Mouse (Mus musculus) testis, postnatal 14 days (tissue): ENCODE results near the gene Tmem143.
"Not testable (repeated sequence)": the region's sequence is repeated elsewhere in the genome, so short reads cannot be mapped to it uniquely, and the experiment has no call there.

Experiments used
- DNase-seq: peaks from one replicate; pipeline ENCODE4 v3.0.0; 2021; ENCODE audit warnings: low spot score

Gene Tmem143

GRCm38 (mm10) chr7:45922928-45923761 lies 26.4 kb downstream of the Tmem143 start:
- DNase-seq, result peak; percentile 93

GRCm38 (mm10) chr7:45923762-45924428 lies 27.2 kb downstream of the Tmem143 start, which contains the start of gene Ccdc114:
Gene Ccdc114, plus strand, starts transcription at chr7:45924072.
- peak; percentile 85 for DNase-seq

- no peak for DNase-seq
These were observed 27.7 kb downstream of the Tmem143 start for GRCm38 (mm10) chr7:45924429-45924816.

GRCm38 (mm10) chr7:45928626-45929295 lies 32.0 kb downstream of the Tmem143 start:
- DNase-seq, result no peak

- no peak for DNase-seq
These were observed 32.9 kb downstream of the Tmem143 start for GRCm38 (mm10) chr7:45929688-45930087.

GRCm38 (mm10) chr7:45933766-45934165 lies 37.0 kb downstream of the Tmem143 start:
- not testable (repeated sequence) for DNase-seq

- no peak for DNase-seq
These were observed 38.4 kb downstream of the Tmem143 start for GRCm38 (mm10) chr7:45935114-45935513.

- no peak for DNase-seq
These were observed 43.1 kb downstream of the Tmem143 start for GRCm38 (mm10) chr7:45939836-45940235.

- no peak for DNase-seq
These were observed 45.2 kb downstream of the Tmem143 start for GRCm38 (mm10) chr7:45941986-45942385.

GRCm38 (mm10) chr7:45943280-45943679 lies 46.5 kb downstream of the Tmem143 start:
- DNase-seq, result not testable (repeated sequence)

GRCm38 (mm10) chr7:45949061-45949460 lies 52.3 kb downstream of the Tmem143 start:
- DNase-seq, result no peak

- no peak for DNase-seq
These were observed 59.9 kb downstream of the Tmem143 start for GRCm38 (mm10) chr7:45956611-45957010.
